Mouse (Mus musculus) limb, embryonic 10.5 days (tissue): ENCODE results near the gene Cplx3. TPM values are rescaled to one million over a fixed set of nuclear protein-coding genes. Genes with fewer than 3 reads are reported as not detected.

ENCODE experiments used
- DNase-seq: peaks from one replicate; pipeline ENCODE4 v3.0.0-alpha.2; 2017; ENCODE audit warnings: low spot score
- H3K27ac ChIP-seq: fragments of 300-500 bp; sonication (generic); 2 replicates; pipeline ENCODE4 v1.5.1; 2016; ENCODE audit warnings: mild to moderate bottlenecking
- H3K27me3 ChIP-seq: fragments of 300-500 bp; sonication (generic); 2 replicates; pipeline ENCODE4 v1.6.1; 2016; ENCODE audit warnings: low read depth, mild to moderate bottlenecking; ENCODE audit not compliant: poor library complexity, severe bottlenecking
- H3K36me3 ChIP-seq: fragments of 300-500 bp; sonication (generic); 2 replicates; pipeline ENCODE4 v1.6.1; 2016; ENCODE audit warnings: mild to moderate bottlenecking, moderate library complexity
- H3K4me1 ChIP-seq: fragments of 300-500 bp; sonication (generic); 2 replicates; pipeline ENCODE4 v1.6.1; 2016
- H3K4me3 ChIP-seq: fragments of 300-500 bp; sonication (generic); 2 replicates; pipeline ENCODE4 v1.5.1; 2016; ENCODE audit warnings: mild to moderate bottlenecking, moderate library complexity
- H3K9me3 ChIP-seq: fragments of 300-500 bp; sonication (generic); replicated peaks from 2 replicates; pipeline ENCODE4 v1.6.1; 2016; ENCODE audit warnings: mild to moderate bottlenecking
- WGBS: fragments of 180-500 bp; shearing (Covaris S2); methylation state at CpG from one replicate; pipeline ENCODE4 v1.1.7; 2016; 5-methylcytosine and 5-hydroxymethylcytosine counted together
- polyA plus RNA-seq: library from polyadenylated mRNA; unstranded; fragments of >200 nt; fragmentation: Nextera tagmentation; extraction: Ambion mirVana; gene quantifications from 2 replicates; pipeline ENCODE4 v1.2.1, GENCODE M21; 2016

The Cplx3 gene
- not detected in 2 replicates for polyA plus RNA-seq

GRCm38 (mm10) chr9:57606139-57606851, at the start of gene Cplx3:
Cplx3 (minus strand) TSS chr9:57606281.
- no peak within 1 kb of the TSS for H3K27ac ChIP-seq
- H3K9me3 ChIP-seq: no peaks in the 10 kb centered on the region
- 0 out of 2 replicates have a peak within 1 kb of the TSS, but pooled peaks have one; percentile 11 for H3K4me3 ChIP-seq
- H3K4me1 ChIP-seq: peaks cover 7% of the 10 kb centered on the region
- H3K36me3 ChIP-seq: no peaks in the 10 kb centered on the region
- peaks cover 25% of the 10 kb centered on the region for H3K27me3 ChIP-seq
- WGBS: 9% methylated on average over 24 of the region's 24 CpGs
- peak; percentile 87 for DNase-seq

DNA sequence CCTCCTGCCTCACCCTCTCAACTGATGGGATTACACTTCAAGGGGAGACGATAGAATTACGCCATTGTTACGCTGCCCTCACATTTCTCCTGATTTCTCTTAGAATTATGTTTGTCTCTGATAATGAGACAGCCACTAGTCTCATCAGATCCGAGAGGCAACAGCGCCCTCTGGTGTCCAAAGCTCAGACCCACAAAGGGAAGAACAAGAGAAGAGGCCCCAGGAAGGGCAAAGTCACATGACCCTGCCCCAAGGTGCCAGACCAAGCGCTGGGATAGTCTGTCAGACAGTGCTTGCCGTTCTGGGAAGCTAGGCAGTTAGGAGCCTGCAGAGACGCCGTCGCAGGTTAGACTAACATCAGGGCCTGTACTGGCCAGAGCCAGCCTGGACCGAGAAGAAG, 49.7 kb upstream of the Cplx3 start:
- 3% methylated on average over 11 of the region's 11 CpGs for WGBS

DNA sequence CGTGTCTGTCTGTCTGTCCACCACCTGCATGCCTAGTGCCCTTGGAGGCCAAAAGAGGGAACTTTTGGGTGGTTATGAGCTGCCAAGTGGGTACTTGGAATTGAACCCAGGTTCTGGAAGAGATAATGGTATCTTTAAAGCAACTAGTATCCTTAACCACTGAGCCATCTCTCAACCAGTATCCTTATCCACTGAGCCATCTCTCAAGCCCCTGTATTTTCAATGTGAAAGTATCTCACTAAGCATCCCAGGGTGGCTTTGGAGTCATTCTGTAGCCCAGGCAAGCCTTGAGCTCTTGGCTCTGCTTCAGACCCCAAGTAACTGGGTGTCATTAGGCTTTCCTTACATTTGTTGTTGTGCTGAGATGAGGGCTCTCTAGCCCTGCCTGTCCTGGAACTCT, 48.9 kb upstream of the Cplx3 start:
- H3K36me3 ChIP-seq: no peaks in the 10 kb centered on the region
- H3K9me3 ChIP-seq: no peaks in the 10 kb centered on the region
- no peak for DNase-seq
- no peak overlapping the region for H3K27ac ChIP-seq
- WGBS: 83% methylated on average over 1 of the region's 1 CpGs
- H3K27me3 ChIP-seq: peaks cover 27% of the 10 kb centered on the region
- H3K4me3 ChIP-seq: no peak overlapping the region
- peaks cover 33% of the 10 kb centered on the region for H3K4me1 ChIP-seq

More for the DNA sequence above, 49.7 kb upstream of the Cplx3 start:
- peaks cover 27% of the 10 kb centered on the region for H3K27me3 ChIP-seq
- H3K4me1 ChIP-seq: peaks cover 26% of the 10 kb centered on the region
- no peaks in the 10 kb centered on the region for H3K9me3 ChIP-seq
- H3K27ac ChIP-seq: peak overlapping the region; percentile 76
- peak overlapping the region; percentile 36 for H3K4me3 ChIP-seq
- DNase-seq: peak; percentile 97
- no peaks in the 10 kb centered on the region for H3K36me3 ChIP-seq

DNA sequence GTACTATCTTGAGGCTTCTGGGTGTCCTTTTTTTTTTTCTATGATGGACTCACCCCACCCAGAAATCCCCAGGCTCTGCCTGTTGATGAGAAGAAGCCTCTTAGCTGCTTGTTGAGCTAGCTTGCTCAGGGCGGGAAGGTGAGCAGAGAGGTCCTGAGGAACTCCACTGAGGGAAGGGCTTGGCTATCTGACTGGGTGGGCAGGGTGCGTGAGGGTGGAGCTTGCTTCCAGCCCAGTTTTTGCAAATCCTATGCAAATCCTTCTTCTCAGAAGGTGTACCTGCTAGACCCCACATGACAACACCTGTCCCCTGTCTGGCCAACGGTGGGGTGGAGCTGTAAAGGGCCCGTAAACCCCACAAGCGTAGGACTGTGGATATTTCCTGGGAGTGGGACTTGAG, 47.2 kb upstream of the Cplx3 start, which contains the start of gene Csk:
Csk (minus strand) TSS at position 349 of the 400 bp plus-strand sequence.
- Histone ChIP-seq H3K36me3 (no peaks in the 10 kb centered on the region), H3K27ac (no peak within 1 kb of the TSS; the same call in 1 of the 2 replicates), H3K4me1 (peaks cover 33% of the 10 kb centered on the region), H3K9me3 (no peaks in the 10 kb centered on the region), H3K27me3 (peaks cover 27% of the 10 kb centered on the region), H3K4me3 (no peak within 1 kb of the TSS)
- DNase-seq: no peak
- 48% methylated on average over 5 of the region's 5 CpGs for WGBS

DNA sequence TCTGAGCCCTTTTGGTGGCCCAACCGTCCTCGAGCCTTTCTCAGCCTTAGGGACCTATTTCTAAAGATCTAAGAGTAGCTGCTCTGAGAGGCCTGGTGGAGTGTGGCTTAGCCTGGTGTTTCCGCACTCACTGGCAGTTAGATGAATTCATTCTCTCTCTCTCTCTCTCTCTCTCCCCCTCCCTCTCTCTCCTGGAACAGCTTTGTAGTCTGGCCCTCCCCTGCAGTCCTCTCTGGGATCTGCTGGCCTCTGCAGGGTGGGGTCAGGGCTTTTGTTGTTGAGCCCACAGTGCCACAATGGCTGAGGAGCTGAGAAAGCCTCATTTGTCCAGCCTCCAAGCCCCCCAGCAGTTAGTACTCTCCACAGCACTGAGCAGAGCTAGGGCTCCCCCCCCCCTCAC, 46.8 kb upstream of the Cplx3 start:
- DNase-seq: no peak
- no peaks in the 10 kb centered on the region for H3K9me3 ChIP-seq
- no peak overlapping the region; the same call in 1 of the 2 replicates for H3K27ac ChIP-seq
- peaks cover 27% of the 10 kb centered on the region for H3K27me3 ChIP-seq
- WGBS: 41% methylated on average over 3 of the region's 3 CpGs
- H3K36me3 ChIP-seq: no peaks in the 10 kb centered on the region
- peaks cover 33% of the 10 kb centered on the region for H3K4me1 ChIP-seq
- H3K4me3 ChIP-seq: no peak overlapping the region

DNA sequence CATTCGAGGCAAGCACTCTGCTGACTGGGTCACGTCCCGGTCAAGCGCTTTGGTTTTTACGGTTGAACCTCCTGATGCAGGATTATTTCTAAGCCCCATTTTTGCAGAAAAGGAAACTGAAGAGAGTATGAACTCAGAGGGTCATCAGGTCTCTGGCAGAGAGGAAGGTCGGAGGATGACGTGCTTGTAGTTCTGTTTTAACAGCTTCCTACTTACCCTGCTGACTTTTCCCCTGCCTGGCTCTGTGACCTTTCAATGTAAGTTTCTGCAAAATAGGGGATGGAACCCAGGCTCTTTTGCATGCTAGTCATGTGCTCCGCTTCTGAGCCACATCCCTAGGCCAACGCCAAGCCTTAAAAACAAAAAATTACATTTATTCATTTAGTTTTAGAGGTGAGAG, 46.3 kb upstream of the Cplx3 start:
- Histone ChIP-seq H3K27me3 (peaks cover 27% of the 10 kb centered on the region), H3K36me3 (no peaks in the 10 kb centered on the region), H3K4me1 (peaks cover 33% of the 10 kb centered on the region), H3K4me3 (no peak overlapping the region), H3K9me3 (no peaks in the 10 kb centered on the region), H3K27ac (no peak overlapping the region)
- 77% methylated on average over 9 of the region's 9 CpGs for WGBS
- DNase-seq: no peak

GRCm38 (mm10) chr9:57650786-57651311, 44.8 kb upstream of the Cplx3 start:
- Histone ChIP-seq H3K4me1 (peaks cover 34% of the 10 kb centered on the region), H3K36me3 (no peaks in the 10 kb centered on the region), H3K27me3 (peaks cover 27% of the 10 kb centered on the region), H3K4me3 (no peak overlapping the region), H3K9me3 (no peaks in the 10 kb centered on the region), H3K27ac (peak overlapping the region; percentile 61)
- no peak for DNase-seq
- WGBS: 11% methylated on average over 6 of the region's 6 CpGs

DNA sequence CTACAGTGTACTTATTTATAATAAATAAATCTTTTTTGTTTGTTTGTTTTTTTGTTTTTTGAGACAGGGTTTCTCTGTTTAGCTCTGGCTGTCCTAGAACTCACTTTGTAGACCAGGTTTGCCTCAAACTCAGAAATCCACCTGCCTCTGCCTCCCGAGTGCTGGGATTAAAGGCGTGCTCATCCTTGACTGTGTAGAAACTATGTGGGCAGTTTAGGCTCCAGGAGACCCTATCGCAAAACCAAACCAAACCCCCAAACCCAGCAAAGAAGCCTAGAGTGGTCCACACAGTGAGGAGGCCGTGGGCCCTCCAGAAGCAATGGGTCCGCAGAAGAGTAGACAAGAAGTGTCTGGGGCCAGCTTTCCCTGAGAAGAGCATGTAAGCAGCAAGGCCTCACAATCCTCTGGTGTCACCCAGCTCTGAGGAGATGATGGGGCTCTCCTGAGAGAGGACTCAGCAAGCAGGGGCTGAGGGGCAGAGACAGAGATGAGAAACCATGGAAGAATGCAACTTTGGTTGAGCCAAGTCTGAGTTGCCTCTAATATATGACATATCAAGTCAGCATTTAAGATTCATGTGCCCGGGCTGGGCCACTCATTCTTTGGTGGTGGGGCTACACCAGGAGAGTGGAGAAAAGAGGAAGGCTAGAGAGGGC, 44.2 kb upstream of the Cplx3 start:
- H3K4me3 ChIP-seq: no peak overlapping the region
- H3K4me1 ChIP-seq: peaks cover 38% of the 10 kb centered on the region
- DNase-seq: no peak
- peaks cover 27% of the 10 kb centered on the region for H3K27me3 ChIP-seq
- H3K9me3 ChIP-seq: no peaks in the 10 kb centered on the region
- peak overlapping the region; percentile 61 for H3K27ac ChIP-seq
- no peaks in the 10 kb centered on the region for H3K36me3 ChIP-seq
- WGBS: 90% methylated on average over 6 of the region's 6 CpGs

DNA sequence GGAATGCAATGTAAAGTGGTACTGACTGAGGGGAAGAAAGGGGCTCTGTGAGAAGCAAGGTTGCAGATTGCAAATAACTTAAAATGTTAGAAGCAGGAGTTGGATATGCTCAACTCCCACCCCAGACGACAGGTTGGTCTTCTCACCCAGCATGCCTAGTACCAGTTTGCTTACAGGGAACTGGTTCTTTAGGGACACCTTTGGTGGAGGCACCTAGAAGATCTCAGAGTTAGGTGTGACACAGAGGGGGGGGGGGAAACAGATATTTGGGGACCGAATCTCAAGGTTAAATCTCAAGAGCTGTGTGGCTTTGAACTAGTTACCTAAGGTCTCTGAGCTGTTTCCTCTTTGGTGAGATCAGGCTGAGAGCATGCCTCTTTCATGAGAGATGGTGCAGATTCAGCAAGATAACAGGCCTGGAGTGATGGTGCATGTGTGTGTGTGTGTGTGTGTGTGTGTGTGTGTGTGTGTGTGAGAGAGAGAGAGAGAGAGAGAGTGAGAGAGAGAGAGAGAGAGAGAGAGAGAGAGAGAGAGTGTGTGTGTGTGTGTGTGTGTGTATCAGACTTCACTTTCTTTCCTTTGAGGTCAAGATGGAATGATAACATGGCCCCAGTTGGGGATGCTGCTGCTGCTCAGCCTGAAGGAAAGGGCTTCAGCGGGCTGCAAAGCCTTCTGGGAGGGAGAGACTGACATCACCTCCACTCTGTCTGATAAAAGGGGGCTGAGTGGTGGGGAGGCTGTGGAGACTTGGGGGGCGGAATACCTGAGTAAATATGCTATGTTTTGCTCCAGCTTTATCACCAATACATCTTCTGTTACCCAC, 41.4 kb upstream of the Cplx3 start:
- WGBS: 73% methylated on average over 4 of the region's 4 CpGs
- no peaks in the 10 kb centered on the region for H3K9me3 ChIP-seq
- H3K27ac ChIP-seq: no peak overlapping the region
- H3K4me1 ChIP-seq: peaks cover 54% of the 10 kb centered on the region
- DNase-seq: no peak
- peaks cover 11% of the 10 kb centered on the region for H3K36me3 ChIP-seq
- H3K4me3 ChIP-seq: no peak overlapping the region
- H3K27me3 ChIP-seq: no peaks in the 10 kb centered on the region; the same call in 1 of the 2 replicates

GRCm38 (mm10) chr9:57646551-57647103, 40.5 kb upstream of the Cplx3 start:
- no peak overlapping the region for H3K4me3 ChIP-seq
- WGBS: 75% methylated on average over 12 of the region's 12 CpGs
- H3K36me3 ChIP-seq: peaks cover 19% of the 10 kb centered on the region
- DNase-seq: no peak
- H3K27me3 ChIP-seq: no peaks in the 10 kb centered on the region
- no peaks in the 10 kb centered on the region for H3K9me3 ChIP-seq
- no peak overlapping the region for H3K27ac ChIP-seq
- H3K4me1 ChIP-seq: peaks cover 60% of the 10 kb centered on the region

- DNase-seq: peak; percentile 95
- no peaks in the 10 kb centered on the region for H3K9me3 ChIP-seq
- no peaks in the 10 kb centered on the region for H3K27me3 ChIP-seq
- peak overlapping the region; percentile 98 for H3K27ac ChIP-seq
- H3K4me3 ChIP-seq: peak overlapping the region; percentile 79
- peaks cover 60% of the 10 kb centered on the region for H3K4me1 ChIP-seq
- peaks cover 31% of the 10 kb centered on the region for H3K36me3 ChIP-seq
- under 1% methylated on average over 84 of the region's 85 CpGs for WGBS
These were observed 39.1 kb upstream of the Cplx3 start for GRCm38 (mm10) chr9:57644944-57645893.
